Mouse (Mus musculus): Measurements from ENCODE around the gene Clptm1l. TPM values are rescaled to one million over a fixed set of nuclear protein-coding genes. Genes with fewer than 3 reads are reported as not detected.
A peak's percentile ranks its signal among the peaks of the same experiment; 100 is the strongest.

Gene Clptm1l
- 100 to 1,000 TPM; 111 to 127 TPM for total RNA-seq (2021)
- long read RNA-seq, transcript Clptm1l-201 (17 exons, 2,340 nt) = major isoform, 69 of 87 reads
- long read RNA-seq, partial matches to known transcripts = 13 of 87 reads
- long read RNA-seq, other reads (novel, unspliced or antisense) = 4 of 87 reads

DNA sequence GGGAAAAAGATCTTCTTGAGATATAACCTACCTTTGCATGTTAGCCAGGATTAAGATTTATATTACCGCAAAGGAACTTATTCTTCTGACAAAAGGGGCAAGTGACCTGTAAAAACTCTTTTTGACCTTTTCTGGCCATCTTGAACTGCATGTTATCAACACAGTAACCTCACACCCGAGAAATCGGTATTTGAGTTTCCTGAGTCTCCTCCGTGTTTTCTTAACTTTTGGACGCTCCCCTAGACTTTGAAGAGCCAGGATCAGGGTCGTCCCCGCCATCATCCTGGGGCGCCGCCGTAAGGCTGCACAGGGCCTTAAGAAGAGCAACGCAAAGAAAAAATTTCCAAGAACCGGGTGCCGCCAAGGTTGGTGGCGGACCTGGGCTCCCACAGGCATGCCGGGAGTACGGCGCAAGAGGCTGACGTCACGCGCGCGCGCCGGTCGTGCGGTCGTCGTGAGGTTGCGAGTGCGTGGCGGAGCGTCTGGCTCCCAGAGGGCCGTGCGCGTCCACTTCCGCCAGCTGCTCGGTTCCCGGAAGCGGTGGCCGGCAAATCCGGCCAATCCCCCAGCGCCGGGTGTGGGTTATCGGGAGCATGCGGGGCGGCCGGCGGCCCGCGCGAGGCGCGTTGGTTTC is at the start of gene Clptm1l:
Gene Clptm1l, plus strand, starts transcription at position 485 of the 634 bp plus-strand sequence.
- peak; percentile 97 to 98 for DNase-seq (ENCODE audit: low spot score in 2 of 2)

DNA sequence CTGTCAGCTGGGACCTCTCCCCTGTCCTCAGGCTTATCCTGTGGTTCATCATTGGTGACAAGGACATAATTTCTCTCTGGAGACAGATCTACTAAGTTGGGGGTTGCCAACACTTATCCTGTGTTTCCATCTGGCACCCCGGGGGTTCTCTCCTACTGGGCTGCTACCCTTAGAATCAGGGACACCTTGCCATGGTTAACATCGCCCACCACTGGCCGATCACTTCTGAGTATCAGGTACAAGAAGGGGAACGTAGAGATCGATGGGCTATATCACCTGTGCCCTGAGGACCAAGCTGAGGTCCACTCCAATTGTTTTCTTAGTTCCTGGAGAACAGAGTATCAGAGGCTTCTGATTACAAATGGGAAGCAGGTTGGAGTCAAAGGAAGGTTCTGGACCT is 39.6 kb upstream of the Clptm1l start:
- DNase-seq (ENCODE audit: low spot score in 2 of 2) = no peak

DNA sequence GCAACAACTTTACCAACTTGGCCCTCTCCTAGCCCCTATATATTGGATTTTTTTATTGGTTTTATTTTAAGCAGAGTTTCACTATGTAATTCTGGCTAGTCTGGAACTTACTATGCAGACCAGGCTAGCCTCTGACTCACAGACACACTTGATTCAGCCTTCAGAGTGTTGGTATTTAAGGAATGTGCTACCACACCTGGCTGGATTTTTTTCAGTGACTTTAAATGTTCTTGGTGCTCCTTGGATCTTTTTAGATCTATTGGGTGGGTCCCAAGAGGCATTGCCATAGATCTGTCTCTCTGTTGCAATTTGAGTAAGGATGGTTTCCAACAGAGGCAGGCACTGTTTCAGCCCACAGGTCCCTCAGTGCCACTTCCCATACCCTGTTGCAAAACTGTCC is 28.8 kb upstream of the Clptm1l start:
- no peak for DNase-seq (ENCODE audit: low spot score in 2 of 2)

DNA sequence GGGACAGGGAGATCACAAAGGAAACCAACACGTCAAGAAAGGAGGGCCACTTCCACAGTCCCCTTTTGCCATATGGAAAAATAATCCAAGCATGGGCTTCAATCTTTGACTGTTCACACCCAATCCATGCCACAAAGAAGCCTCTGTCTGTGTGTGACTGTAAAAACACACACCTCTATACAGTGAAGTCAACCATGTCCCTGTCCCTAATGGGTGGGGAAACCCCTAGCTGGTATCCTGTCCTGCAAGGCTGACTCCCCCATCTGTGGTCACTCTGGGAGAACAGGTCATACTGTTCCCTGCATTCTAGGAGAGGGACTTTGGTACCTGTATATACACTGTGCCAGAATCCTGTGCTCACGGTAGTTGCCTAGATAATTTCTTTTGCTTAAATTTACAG is 26.5 kb upstream of the Clptm1l start:
- DNase-seq (ENCODE audit: low spot score in 2 of 2) = no peak

DNA sequence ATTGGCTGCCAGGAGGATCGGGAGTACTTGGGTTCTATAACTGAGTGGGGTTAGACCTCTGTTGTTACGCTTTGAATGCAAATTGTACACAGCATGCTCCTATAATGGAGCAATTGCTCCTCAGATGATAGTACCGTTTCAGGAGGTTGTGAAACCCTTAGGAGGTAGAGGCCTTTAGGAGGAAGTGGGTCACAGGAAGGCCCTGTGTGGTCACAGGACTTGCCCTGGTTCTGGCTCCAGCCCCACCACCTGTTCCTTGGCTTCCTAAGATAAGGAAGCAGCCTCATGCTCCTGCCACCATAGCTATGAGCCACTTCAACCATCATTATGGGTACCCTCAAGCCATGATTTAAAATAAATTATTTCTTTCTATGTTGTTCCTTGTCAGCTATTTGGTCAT is 12.3 kb upstream of the Clptm1l start:
- no peak for DNase-seq (ENCODE audit: low spot score in 2 of 2)

DNA sequence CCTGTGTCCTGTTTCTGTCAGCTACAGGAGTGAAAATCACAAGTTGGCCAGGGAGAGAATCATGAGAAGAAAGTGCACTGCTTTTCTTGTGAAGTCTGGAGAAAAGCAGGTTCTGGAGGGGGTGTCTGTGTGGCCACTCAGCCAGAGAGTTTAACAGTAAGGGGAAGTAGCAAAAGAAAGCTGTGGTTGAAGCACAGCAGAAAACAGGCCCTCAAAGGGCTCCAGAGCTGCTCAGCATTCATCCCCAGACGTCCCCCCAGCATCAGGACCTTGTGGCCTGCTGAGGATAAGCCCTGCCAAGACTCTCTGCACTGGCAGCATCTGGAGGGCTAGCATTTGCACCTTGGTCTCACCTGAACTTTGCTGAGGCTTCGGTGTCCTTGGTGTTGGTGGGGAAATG is 11.3 kb upstream of the Clptm1l start:
- no peak for DNase-seq (ENCODE audit: low spot score in 2 of 2)

DNA sequence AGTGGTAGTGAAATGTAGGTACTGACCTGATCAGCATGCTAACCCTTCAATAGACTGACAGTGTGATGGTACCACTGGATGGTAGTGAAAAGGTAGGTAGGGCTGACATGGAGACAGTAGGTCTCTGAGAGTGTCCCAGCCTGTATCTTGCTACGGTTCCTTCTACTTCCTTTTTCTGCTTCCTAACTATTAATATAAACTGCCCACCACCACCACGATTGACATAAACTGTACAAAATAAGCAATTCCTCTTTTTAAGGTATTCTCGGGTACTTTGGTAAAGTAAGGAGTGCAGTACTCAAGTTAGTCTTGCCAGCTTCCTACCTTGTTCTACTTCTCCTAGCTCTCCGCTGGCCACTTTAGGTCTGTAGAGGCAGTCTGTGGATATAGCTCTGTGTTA is 7.5 kb upstream of the Clptm1l start:
- DNase-seq (ENCODE audit: low spot score in 2 of 2) = no peak

DNA sequence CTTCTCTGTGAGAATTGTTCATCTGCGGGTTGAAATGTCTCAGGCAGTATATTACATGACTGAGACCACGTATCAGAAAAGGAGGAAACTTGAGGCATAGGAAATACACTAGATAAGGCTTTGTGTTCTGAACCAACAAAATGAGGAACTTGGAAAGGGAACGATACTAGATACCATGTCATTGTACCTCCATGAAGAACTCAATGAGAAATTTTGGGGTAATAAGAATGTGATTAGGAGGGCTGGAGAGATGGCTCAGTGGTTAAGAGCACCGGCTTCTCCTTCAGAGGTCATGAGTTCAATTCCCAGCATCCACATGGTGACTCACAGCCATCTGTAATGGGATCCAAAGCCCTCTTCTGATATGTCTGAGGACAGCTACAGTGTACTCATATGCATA is 3.6 kb upstream of the Clptm1l start:
- DNase-seq (ENCODE audit: low spot score in 2 of 2) = no peak

DNA sequence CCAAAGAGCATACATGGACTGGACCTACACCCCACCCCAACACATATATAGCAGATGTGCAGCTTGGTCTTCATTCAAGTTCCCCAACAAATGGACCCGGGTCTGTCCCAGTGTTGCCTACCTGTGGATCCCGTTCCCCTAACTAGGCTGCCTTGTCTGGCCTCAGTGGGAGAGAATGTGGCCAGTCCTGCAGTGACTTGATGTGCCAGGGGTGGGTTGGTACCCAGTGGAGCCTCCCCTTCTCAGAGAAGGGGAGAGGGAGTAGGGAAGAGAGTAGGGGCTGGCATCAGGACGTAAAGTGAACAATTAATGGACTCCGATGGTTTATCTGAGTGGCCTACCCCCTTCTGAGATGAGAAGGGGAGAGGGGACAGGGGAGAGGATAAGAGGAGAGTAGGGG is 760 bp upstream of the Clptm1l start:
- no peak for DNase-seq (ENCODE audit: low spot score in 2 of 2)

DNA sequence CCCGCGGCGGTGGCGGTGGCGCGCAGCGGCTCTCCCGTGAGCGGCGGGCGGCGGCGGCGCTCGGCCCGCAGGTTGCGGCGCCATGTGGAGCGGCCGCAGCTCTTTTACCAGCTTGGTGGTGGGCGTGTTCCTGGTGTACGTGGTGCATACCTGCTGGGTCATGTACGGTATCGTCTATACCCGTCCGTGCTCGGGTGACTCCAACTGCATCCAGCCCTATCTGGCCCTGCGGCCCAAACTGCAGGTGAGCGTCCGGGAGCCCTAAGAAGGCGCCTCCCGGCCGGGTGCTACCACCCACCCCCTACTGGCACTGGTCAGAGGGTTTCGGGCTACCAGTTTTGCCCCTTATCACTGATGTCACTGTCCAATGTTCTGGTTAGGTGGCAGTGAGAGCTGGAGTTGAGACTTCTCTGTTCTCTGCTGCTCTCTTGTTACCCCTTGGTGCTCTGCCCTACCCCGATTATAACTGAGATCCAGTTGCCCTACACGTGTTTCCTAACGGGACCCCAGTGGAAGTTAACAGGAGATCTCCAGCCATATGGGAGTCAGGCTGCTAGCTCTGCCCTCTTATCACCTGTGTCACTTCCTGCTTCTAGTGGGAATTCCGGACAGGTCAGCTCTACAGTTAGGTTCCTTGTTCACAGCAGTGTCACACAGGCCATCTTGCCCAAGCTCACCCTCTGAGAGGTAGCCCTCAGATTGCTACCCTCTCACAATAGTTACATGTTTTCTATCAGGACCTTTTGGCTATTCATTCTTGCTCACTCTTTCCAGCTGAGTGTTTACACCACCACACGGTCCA is 551 bp downstream of the Clptm1l start:
- DNase-seq (ENCODE audit: low spot score in 2 of 2) = no peak

DNA sequence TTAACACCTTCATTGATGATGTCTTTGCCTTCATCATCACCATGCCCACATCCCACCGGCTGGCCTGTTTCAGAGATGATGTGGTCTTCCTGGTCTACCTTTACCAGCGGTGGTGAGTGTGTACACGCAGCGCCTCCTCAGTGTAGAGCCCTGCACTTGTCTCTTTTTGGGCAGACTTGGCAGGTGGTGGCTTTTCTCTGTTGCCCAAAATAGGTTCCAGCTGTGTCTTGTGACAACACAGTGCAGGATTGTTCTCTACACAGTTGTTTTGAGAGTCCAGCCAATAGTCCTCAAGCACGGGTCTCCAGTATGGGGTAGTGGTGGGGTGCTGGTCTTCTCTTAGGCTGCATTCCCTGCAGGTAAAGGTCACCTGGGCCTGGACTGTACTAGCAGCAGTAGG is 14.6 kb downstream of the Clptm1l start:
- DNase-seq (ENCODE audit: low spot score in 2 of 2) = no peak

DNA sequence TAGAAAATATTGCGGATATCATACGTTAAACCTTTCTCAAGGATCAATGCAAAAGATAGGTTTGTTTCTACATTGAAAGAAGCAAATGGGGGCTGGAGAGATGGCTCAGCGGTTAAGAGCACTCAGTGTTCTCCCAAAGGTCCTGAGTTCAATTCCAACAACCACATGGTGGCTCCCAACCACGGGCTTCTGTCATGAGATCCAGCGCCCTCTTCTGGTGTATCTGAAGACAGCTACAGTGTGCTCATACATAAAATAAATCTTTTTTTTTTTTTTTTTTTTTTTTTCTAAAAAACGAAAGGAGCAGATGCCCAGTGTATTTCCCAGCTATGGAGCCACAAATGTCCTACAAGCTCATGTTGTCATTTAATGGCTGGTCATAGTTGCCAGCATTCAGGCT is 16.8 kb downstream of the Clptm1l start:
- DNase-seq (ENCODE audit: low spot score in 2 of 2) = no peak

DNA sequence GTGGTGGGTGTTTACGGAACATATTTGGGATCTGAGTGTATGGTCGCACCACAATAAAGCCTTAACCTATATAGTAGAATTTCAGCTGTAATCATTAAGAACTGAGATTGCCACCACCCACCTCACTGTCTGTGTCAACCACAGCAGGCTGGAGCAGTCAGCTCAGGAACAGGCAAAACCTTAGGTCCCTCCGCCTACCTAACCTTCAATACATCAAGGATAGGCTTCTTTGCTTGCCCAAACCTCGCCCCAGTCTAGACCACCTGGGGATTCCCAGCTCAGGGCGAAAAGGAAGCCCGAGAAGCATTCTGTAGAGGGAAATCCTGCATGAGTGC is 22.6 kb downstream of the Clptm1l start:
- no peak for DNase-seq (ENCODE audit: low spot score in 2 of 2)

DNA sequence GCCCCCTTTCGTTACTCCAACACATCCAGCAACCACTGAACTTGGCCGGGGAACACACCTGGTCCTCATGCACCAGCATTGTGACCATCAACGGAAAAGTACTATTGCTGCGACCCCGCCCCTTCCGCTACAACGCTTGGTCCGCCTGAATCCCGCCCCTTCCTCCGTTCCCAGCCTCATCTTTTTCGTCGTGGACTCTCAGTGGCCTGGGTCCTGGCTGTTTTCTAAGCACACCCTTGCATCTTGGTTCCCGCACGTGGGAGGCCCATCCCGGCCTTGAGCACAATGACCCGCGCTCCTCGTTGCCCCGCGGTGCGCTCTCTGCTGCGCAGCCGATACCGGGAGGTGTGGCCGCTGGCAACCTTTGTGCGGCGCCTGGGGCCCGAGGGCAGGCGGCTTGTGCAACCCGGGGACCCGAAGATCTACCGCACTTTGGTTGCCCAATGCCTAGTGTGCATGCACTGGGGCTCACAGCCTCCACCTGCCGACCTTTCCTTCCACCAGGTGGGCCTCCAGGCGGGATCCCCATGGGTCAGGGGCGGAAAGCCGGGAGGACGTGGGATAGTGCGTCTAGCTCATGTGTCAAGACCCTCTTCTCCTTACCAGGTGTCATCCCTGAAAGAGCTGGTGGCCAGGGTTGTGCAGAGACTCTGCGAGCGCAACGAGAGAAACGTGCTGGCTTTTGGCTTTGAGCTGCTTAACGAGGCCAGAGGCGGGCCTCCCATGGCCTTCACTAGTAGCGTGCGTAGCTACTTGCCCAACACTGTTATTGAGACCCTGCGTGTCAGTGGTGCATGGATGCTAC is 23.1 kb downstream of the Clptm1l start, which contains the start of gene Tert:
Gene Tert, plus strand, starts transcription at position 167 of the 805 bp plus-strand sequence.
- DNase-seq (ENCODE audit: low spot score in 2 of 2) = peak; percentile 36 to 61

DNA sequence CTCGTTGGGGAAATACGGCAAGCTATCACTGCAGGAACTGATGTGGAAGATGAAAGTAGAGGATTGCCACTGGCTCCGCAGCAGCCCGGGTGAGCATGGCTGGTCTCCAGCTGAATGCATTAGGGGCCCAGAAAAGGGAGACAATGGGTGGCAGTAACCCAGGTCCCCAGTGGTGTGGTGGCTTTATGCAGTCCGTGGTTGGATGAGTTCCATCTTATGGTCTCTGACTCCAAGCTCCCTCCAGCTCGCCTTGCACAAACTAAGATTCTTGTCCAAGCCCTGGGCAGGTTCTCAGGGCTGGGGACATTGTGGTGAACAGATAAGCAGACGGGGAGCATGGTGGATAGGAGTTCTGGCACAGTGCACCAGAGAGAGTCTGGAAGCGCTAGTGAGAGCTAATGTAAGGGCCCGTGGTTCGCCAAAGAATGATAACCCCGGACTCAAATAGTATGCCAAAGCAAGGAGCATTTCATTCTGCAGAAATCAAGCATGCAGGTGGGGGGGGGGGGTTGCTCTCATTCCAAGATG is 24.8 kb downstream of the Clptm1l start:
- no peak for DNase-seq (ENCODE audit: low spot score in 2 of 2)

DNA sequence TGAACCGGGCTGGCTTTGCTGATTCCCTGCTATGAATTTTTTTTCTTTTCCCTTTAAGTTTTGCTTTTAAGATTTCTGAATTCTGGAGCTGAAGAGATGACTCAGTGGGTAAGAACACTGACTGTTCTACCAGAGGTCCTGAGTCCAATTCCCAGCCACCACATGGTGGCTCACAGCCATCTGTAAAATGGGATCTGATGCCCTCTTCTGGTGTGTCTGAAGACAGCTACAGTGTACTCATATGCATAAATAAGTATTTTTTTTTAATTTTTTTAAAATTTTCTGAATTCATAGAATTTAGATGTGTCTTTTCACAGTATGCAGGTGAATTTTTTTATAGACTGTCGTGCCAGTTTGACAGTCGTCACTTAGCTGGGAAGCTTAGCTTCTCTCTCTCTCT is 28.0 kb downstream of the Clptm1l start:
- no peak for DNase-seq (ENCODE audit: low spot score in 2 of 2)

DNA sequence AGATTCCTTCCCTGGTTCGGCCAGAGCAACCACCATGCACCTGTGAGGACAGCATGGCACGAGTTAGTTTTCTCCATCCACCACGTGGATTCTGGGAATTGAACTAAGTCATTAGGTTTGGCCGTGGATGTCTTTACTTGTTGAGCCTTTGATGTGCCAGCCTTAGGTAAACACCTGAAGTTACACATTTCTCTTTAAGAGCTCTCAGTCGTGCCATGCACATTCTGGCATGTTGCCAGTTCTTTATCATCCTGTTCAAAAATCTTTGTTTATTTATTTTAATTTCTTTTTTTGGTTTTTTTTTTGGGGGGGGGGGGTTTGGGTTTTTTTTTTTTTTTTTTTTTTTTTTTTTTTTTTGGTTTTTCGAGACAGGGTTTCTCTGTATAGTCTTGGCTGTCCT is 34.0 kb downstream of the Clptm1l start:
- DNase-seq (ENCODE audit: low spot score in 2 of 2) = no peak

DNA sequence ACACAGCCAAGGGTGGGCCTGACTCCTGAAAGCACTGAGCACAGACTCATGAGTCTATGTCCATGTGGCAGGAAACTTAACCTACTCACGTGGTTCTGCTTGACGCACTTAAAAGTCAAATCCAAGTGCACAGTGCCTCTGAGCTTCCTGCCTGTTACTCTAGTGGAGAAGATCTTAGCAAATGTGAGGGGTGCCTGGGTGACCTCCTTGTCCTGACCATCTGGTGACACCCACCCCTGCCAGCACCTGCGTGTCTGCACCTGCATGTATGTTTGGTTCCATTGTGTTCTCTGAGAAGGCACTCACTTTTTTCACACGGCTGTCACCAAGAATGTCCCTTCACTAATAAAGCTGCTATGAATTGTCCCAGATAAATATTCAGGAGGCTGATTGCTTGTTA is 37.5 kb downstream of the Clptm1l start:
- DNase-seq (ENCODE audit: low spot score in 2 of 2) = no peak

DNA sequence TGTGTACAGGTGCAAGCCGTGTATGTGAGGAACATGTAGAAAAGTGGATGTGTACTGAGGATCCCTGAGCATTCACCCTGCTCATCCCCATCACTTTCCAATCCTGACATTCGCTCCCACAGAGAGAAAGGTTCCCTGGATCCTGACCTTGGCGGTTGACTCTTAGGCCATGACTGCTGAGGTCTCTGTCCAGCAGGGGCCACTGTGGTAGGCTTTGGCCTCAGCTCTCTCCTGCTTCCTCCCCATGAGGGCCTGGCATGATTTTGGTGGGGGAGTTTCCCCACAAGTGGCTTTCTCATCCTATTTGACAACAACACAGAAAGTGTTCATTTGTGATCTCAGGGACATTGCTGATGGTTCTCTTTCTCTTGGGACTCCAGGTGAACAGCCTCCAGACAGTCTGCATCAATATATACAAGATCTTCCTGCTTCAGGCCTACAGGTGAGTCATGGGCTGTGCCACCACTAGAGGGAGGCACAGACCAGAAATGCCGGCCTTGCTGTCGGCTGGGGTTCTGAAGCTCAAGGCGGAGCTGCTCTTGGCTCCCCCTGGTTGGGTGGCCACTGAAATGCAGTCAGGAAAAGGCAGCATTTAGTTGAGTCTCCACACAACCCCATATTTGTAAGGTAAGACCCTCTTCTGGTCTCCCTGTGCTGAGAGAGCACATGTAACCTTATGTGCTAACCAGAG is 42.7 kb downstream of the Clptm1l start:
- peak; percentile 58 to 69 for DNase-seq (ENCODE audit: low spot score in 2 of 2)

DNA sequence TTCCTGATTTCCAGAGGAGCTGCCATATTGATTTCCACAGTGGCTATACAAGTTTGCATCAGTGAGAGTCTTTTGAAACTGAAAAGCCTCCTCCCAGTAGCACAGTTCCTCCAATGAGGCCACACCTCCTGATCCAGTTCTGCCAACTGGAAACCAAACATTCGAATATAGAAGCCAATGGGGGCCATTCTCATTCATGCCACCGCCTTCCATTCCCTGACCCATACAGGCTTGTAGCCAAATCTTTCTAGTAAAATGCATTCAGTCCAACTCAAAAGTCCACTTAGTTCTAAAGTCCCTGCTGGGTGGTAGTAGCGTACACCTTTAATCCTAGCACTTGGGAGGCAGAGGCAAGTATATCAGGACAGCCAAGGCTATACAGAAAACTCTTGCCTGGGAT is 49.5 kb downstream of the Clptm1l start:
- DNase-seq (ENCODE audit: low spot score in 2 of 2) = no peak

DNA sequence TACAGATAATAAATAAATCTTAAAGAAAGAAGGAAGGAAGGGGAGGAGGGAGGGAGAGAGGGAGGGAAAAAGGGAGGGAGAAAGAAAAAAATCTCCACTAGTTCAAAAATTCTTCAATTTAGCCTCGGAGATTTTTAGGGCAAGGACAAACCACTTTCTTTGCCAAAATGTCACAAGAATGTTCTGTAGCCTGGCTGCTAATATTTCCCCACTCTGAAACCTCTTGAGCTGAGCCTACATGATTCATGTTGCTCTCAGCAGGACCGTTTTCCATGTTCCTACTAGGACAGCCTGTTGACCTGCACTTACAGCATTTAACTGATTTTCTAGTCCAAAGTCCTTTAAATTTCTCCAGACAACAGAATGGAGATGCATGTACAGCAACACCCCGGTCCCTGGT is 51.2 kb downstream of the Clptm1l start:
- no peak for DNase-seq (ENCODE audit: low spot score in 2 of 2)

All from layer of hippocampus, postnatal 10 days (tissue).